Mouse (Mus musculus) myocyte (in vitro differentiated cells): Measurements from ENCODE around the gene Itga6.

Experiments
- E2F4 ChIP-seq: IDR thresholded peaks from one replicate; pipeline ENCODE4 v1.6.1; 2011; ENCODE audit warnings: mild to moderate bottlenecking, control low read depth, moderate library complexity; ENCODE audit not compliant: insufficient read depth
- MYOD1 ChIP-seq, 3 experiments: IDR thresholded peaks; one replicate each; pipeline ENCODE4 v1.6.1; 2011; ENCODE audit warnings: control low read depth in 2 of 3, low read depth in 2 of 3, mild to moderate bottlenecking in 2 of 3, moderate library complexity in 1 of 3; ENCODE audit not compliant: insufficient read length in 2 of 3, control insufficient read depth in 1 of 3
- POLR2A ChIP-seq: IDR thresholded peaks from one replicate; pipeline ENCODE4 v1.6.1; 2011; ENCODE audit warnings: low read depth, mild to moderate bottlenecking, control low read depth, moderate library complexity; ENCODE audit not compliant: insufficient read length
- TCF12 ChIP-seq: IDR thresholded peaks from one replicate; pipeline ENCODE4 v1.6.1; 2011; ENCODE audit warnings: mild to moderate bottlenecking, control low read depth; ENCODE audit not compliant: poor library complexity, insufficient read depth, severe bottlenecking
- USF1 ChIP-seq: IDR thresholded peaks from one replicate; pipeline ENCODE4 v1.6.1; 2011; ENCODE audit warnings: low read depth, mild to moderate bottlenecking, control low read depth, moderate library complexity

DNA sequence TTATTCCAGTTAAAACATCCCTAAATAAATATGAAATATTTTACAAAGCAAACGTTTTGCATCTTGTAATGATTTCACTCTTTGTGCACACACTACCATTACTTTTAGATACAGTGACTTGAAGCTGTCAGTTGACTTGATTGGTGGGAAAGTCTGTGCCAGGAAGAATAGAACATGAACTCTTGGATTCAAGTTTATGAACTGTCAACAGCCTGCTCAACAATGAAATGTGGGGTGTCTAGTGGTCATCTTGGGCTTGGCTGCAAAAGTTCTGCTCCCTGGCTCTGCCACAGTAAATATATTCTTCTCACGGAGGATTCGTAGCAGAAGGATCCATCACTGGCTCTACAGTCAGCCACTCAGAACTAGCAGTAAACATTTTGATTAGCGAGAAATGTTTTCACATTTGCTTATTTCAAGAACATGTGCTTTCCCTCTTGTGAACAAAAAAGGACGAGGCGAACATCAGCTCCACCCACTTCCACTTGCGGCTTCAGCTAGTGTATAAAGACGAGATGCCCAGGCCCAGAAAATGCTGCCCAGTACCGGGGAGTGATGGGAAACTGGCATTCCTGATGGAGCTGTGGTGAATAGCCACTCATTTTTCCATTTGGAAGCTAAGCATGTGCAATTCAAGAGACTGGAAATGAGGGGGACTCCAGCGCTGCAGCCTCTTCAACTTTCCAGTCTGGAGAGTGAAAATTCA lies 29.0 kb downstream of the Itga6 start:
- no peak for TF ChIP-seq MYOD1 (IDR thresholded peaks at IDR 0.05; ENCODE audit: control insufficient read depth in 1 of 3, insufficient read length in 2 of 3, low read depth in 2 of 3)
- no peak for TF ChIP-seq POLR2A
- TF ChIP-seq USF1, result no peak
- no peak for TF ChIP-seq E2F4
- TF ChIP-seq TCF12, result no peak
